Mouse (Mus musculus) activated CD4-positive, CD25-positive, alpha-beta regulatory T cell, adult 4 months (primary cell): ENCODE results near the gene Tbcb. TPM values are rescaled to one million over a fixed set of nuclear protein-coding genes. Genes with fewer than 3 reads are reported as not detected.
A peak's percentile ranks its signal among the peaks of the same experiment; 100 is the strongest.
"Not testable (repeated sequence)": the region's sequence is repeated elsewhere in the genome, so short reads cannot be mapped to it uniquely, and the experiment has no call there.

Experiments
- ATAC-seq: one replicate; pipeline ENCODE4 v1.8.0; 2017
- polyA plus RNA-seq, 2 experiments: library from polyadenylated mRNA; unstranded; fragments of 100-300 nt; shearing (Covaris generic); gene quantifications; one replicate each; pipeline ENCODE4 v1.2.1; 2017

Tbcb gene
- polyA plus RNA-seq, 2 experiments from 2014 or later: 124 to 138 TPM

GRCm38 (mm10) chr7:30193013-30193412 is 39.1 kb downstream of the Tbcb start:
- no peak for ATAC-seq

GRCm38 (mm10) chr7:30192088-30192487 is 40.0 kb downstream of the Tbcb start:
- ATAC-seq: no peak

DNA sequence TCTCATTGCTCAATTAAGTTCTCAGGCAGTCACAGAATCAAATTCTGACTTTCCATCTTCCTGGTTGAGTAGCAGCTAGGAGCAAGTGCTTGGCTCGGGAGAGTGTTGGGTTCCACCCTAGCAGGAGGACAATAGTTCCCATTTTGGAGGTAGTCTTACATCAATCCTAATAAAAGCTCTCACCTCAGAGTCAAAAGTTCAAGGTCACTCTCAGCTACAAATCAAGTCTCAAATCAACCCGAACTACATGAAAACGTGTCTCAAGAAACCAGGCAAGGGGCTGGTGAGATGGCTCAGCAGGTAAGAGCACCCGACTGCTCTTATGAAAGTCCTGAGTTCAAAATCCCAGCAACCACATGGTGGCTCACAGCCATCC is 43.0 kb downstream of the Tbcb start:
- no peak for ATAC-seq

DNA sequence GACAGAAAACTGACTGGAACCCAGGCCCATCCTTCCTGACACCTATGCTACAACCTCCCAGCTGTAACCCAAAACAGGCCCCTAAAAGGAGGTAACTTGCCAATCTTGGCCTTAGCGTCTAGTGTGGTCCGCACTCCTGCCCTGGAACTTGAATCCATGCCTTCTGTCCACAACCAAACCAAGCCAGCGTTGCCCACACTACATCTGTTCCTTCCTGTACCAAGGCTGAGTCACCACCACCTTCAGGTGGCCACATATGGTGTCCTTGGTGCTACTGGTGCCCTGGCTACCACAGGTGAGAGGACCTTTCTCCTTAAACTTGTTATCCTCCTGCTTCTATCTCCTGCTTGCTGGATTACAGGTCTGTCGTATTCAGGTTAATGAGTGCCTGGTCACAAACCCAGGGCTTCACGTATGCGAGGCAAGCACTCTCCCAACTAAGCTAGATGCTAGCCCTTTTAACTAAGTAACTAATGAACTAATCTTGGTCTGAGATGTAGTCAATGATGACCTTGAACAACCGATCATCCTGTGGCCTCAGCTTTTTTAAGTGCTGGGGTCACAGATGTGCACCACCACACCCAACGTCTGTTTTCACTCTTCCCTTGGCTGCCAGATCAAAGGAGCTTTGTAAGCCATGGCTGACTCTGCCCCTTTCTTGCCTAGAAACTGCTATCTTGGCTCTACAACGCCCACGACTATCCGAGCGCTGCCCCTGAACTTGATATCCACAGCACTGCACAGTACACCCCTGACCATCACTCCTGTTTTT is 43.5 kb downstream of the Tbcb start:
- ATAC-seq: no peak

DNA sequence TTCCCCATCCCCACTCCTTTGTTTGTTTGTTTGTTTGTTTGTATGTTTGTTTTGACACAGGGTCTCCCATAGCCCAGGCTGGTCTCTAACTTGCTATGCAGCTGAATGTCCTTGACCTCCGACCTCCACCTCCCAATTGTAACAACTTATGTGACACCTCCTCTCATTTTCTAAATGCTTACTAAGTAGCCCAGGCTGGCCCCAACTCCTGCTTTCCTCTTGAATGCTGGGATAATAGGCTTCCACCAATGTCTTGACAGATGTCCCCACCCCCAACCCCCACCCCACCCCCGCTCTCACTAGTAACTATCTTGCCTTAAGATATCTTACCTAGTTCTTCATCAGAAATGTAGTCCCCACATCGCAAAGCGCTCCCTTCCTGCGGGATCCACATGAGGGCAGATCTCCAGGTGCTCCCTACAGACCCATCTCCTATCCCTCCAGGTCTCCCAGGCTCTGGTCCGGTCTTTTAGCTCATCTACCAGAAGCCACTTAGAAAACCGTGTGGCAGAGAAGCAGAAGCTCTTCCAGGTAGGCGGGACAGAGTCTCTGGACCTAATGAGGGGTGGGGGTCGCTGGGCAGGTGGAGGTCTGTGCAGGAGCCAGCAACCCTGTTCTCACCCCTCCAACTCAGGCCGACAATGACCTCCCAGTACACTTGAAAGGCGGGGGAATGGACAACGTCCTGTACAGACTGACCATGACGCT is 47.3 kb downstream of the Tbcb start:
- no peak for ATAC-seq

DNA sequence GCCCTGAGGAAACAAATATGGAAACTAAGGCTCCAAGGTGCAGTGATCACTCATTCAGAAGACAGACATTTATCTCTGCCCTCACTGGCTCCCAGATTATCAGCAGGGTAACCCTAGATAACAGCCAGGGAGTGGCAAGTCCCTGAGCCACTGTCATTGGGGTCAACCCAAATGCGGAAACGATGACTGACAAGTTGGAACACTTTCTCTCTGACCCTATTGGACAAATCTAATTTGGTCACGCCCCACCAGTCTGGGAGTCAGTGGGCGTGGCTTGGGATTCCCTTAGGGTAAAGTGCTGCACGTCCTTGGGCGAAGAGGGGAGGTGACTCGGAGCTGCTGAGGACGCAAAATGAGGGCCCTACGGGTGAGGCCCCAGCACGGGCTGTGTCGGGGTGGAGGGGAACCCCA is 48.2 kb downstream of the Tbcb start, which contains the start of gene Cox7a1:
Cox7a1 (plus strand) TSS at position 266 of the 411 bp plus-strand sequence.
- ATAC-seq: peak; percentile 81

GRCm38 (mm10) chr7:30183189-30183588 is 48.9 kb downstream of the Tbcb start:
- ATAC-seq: not testable (repeated sequence)

- ATAC-seq: not testable (repeated sequence)
These were observed 50.1 kb downstream of the Tbcb start for GRCm38 (mm10) chr7:30181929-30182328.

DNA sequence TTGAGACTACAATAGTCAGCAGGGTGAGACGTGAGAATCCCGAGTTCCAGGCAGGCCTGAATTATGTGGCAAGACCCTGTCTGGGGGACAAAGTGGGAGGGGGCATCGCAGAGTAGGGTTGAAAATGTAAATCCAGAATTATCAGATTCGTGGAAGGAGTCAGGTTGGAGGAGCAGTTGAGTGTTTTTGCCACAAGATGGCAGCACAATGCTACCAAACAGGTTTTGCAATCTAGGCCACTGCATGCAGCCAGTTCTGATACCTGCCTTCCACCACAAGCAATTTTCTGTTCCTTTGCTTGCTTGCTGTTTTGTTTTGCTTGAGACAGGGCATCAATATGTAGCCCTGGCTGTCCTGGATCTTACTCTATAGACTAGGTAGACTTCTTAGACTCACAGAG is 50.8 kb downstream of the Tbcb start:
- ATAC-seq: peak; percentile 65

- ATAC-seq: no peak
These were observed 53.8 kb downstream of the Tbcb start for GRCm38 (mm10) chr7:30178256-30178655.

DNA sequence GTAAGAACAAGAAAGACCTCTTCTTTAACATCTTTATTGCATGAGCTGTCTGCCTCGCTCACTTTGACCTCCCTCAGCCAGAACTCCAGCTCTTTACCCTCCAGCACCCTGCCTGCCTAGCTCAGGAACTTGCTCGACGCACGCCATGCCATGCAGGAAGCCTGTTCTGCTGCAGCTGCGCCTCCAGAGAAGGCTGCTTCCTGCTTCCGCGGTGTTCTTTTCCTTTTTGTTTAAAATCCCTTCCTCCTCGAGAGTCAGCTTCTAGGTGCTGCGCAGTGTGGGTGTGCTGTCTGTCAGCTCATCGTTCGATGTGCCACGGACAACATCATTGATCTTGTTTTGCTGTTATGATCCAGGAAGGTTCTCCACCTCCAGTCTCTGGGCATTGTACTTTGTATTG is 55.6 kb downstream of the Tbcb start:
- no peak for ATAC-seq

Other genes with a start within 250 kb of the Tbcb start
- 1 to 10 TPM; 1.0 to 1.5 TPM for gene Zfp568, start 248.3 kb downstream of the Tbcb start, polyA plus RNA-seq
- gene Zfp14, start 180.9 kb downstream of the Tbcb start, polyA plus RNA-seq: 1 to 10 TPM; 4.3 to 5.2 TPM
- gene Zfp82, start 159.4 kb downstream of the Tbcb start, polyA plus RNA-seq: 1 to 10 TPM; 4.9 to 5.5 TPM
- gene Gm26920, start 141.9 kb downstream of the Tbcb start, polyA plus RNA-seq: 1 to 10 TPM; 1.9 to 3.2 TPM
- gene Zfp566, start 141.7 kb downstream of the Tbcb start, polyA plus RNA-seq: 1 to 10 TPM; 8.4 to 9.9 TPM
- gene Zfp260, start 137.5 kb downstream of the Tbcb start, polyA plus RNA-seq: 10 to 100 TPM; 56.6 to 88.9 TPM
- gene Zfp382, start 110.3 kb downstream of the Tbcb start, polyA plus RNA-seq: 10 to 100 TPM; 11.8 to 13.4 TPM
- 10 to 100 TPM; 11.4 to 18.0 TPM for gene Zfp146, start 62.5 kb downstream of the Tbcb start, polyA plus RNA-seq
- 1 to 10 TPM in 1 of 2 experiments, not detected in 1; 4.6 TPM for gene Cox7a1, start 48.1 kb downstream of the Tbcb start, polyA plus RNA-seq
- 10 to 100 TPM; 72.6 to 76.3 TPM for gene Capns1, start 33.5 kb downstream of the Tbcb start, polyA plus RNA-seq
- gene Polr2i, start 324 bp downstream of the Tbcb start, polyA plus RNA-seq: 10 to 100 TPM; 43.3 to 55.7 TPM
- gene Ovol3, start 3.5 kb upstream of the Tbcb start, polyA plus RNA-seq: not detected
- under 1 TPM; 0.33 to 0.48 TPM for gene Thap8, start 47.8 kb upstream of the Tbcb start, polyA plus RNA-seq
- gene Wdr62, start 48.1 kb upstream of the Tbcb start, polyA plus RNA-seq: 1 to 10 TPM; 2.9 TPM
- gene Clip3, start 59.5 kb upstream of the Tbcb start, polyA plus RNA-seq: 1 to 10 TPM; 3.8 to 5.2 TPM
- 100 to 1,000 TPM; 121 to 130 TPM for gene Alkbh6, start 76.4 kb upstream of the Tbcb start, polyA plus RNA-seq
- gene Syne4, start 82.5 kb upstream of the Tbcb start, polyA plus RNA-seq: 1 to 10 TPM; 2.9 to 6.4 TPM
- gene E130208F15Rik, start 89.5 kb upstream of the Tbcb start, polyA plus RNA-seq: not detected
- 1 to 10 TPM; 4.2 to 8.5 TPM for gene Sdhaf1, start 91.6 kb upstream of the Tbcb start, polyA plus RNA-seq
- not detected for gene Lrfn3, start 130.5 kb upstream of the Tbcb start, polyA plus RNA-seq
- 1 to 10 TPM in 1 of 2 experiments, not detected in 1; 8.1 TPM for gene Tyrobp, start 181.5 kb upstream of the Tbcb start, polyA plus RNA-seq
- 100 to 1,000 TPM; 433 to 632 TPM for gene Hcst, start 187.6 kb upstream of the Tbcb start, polyA plus RNA-seq
- 10 to 100 TPM; 36.5 to 41.2 TPM for gene Nfkbid, start 189.5 kb upstream of the Tbcb start, polyA plus RNA-seq
- gene Aplp1, start 213.3 kb upstream of the Tbcb start, polyA plus RNA-seq: 1 to 10 TPM; 3.0 to 4.3 TPM
- not detected for gene Kirrel2, start 225.4 kb upstream of the Tbcb start, polyA plus RNA-seq
- under 1 TPM in 1 of 2 experiments, not detected in 1; 0.24 TPM for gene Nphs1, start 226.0 kb upstream of the Tbcb start, polyA plus RNA-seq